Mouse (Mus musculus) E14TG2a.4 (cell line): ENCODE data around the gene Aldh1a1.

ENCODE experiments used
- CTCF ChIP-seq: conservative IDR thresholded peaks from 2 replicates; pipeline ENCODE4 v1.5.1; 2014; ENCODE audit warnings: low read length
- NANOG ChIP-seq: IDR thresholded peaks from 2 replicates; pipeline ENCODE4 v1.6.1; 2014; ENCODE audit warnings: borderline replicate concordance, low read length, mixed read lengths
- POU5F1 ChIP-seq: IDR thresholded peaks from 2 replicates; pipeline ENCODE4 v1.6.1; 2014; ENCODE audit warnings: low read length, borderline replicate concordance

DNA sequence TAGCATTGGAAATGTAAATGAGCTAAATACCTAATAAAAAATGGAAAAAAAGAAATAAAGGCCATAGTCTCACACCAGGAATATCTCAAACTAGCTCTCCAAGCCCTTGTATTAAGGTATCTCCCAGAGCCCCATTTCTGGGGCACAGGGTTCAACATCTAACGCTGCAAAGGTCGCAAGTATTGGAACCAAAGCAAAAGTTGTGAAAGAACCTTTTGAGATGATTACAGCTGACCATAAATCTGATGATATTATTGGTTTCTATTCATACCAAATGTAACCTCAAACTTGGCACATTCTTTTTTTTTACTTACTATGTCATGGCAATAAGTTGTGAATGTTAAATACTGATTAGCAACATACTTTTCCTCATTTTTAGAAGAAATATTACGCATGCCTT, 24.0 kb downstream of the Aldh1a1 start:
- TF ChIP-seq CTCF (no peak), POU5F1 (no peak), NANOG (no peak)
